Mouse (Mus musculus) CD4-positive, CD25-positive, alpha-beta regulatory T cell, adult 2 months (primary cell): Measurements from ENCODE around the gene Scube3.
A peak's percentile ranks its signal among the peaks of the same experiment; 100 is the strongest.

Experiments used
- DNase-seq: peaks from one replicate; pipeline ENCODE4 v3.0.0-alpha.2; 2012; ENCODE audit warnings: low read depth, low spot score

Scube3 gene

GRCm38 (mm10) chr17:28176775-28177539 is 35.0 kb downstream of the Scube3 start, which contains the start of gene Zfp523:
Gene Zfp523, plus strand, starts transcription at chr17:28177129.
- DNase-seq, result peak; percentile 94

GRCm38 (mm10) chr17:28177540-28178046 is 35.7 kb downstream of the Scube3 start:
- peak; percentile 33 for DNase-seq

- no peak for DNase-seq
Measured at GRCm38 (mm10) chr17:28180331-28180730, 38.4 kb downstream of the Scube3 start.

- DNase-seq, result peak; percentile 20
Measured at GRCm38 (mm10) chr17:28180783-28181544, 39.0 kb downstream of the Scube3 start.

- DNase-seq, result peak; percentile 19
Measured at GRCm38 (mm10) chr17:28184971-28185638, 43.2 kb downstream of the Scube3 start.

- DNase-seq, result no peak
Measured at GRCm38 (mm10) chr17:28188313-28188712, 46.4 kb downstream of the Scube3 start.

- no peak for DNase-seq
Measured at GRCm38 (mm10) chr17:28192754-28193153, 50.8 kb downstream of the Scube3 start.

- DNase-seq, result peak; percentile 26
Measured at GRCm38 (mm10) chr17:28193559-28193958, 51.6 kb downstream of the Scube3 start.

GRCm38 (mm10) chr17:28195033-28195432 is 53.1 kb downstream of the Scube3 start:
- DNase-seq, result no peak

- DNase-seq, result no peak
Measured at GRCm38 (mm10) chr17:28197646-28198045, 55.7 kb downstream of the Scube3 start.

- DNase-seq, result no peak
Measured at GRCm38 (mm10) chr17:28201982-28202381, 60.0 kb downstream of the Scube3 start.

- peak; percentile 91 for DNase-seq
Measured at GRCm38 (mm10) chr17:28204052-28204720, 62.2 kb downstream of the Scube3 start.

- DNase-seq, result no peak
Measured at GRCm38 (mm10) chr17:28205443-28205842, 63.5 kb downstream of the Scube3 start.

- DNase-seq, result peak; percentile 54
Measured at GRCm38 (mm10) chr17:28207092-28207491, 65.2 kb downstream of the Scube3 start.

GRCm38 (mm10) chr17:28207591-28208313 is 65.8 kb downstream of the Scube3 start, which contains the start of gene Def6:
Gene Def6, plus strand, starts transcription at chr17:28207778.
- DNase-seq, result peak; percentile 92

GRCm38 (mm10) chr17:28208314-28208612 is 66.3 kb downstream of the Scube3 start:
- DNase-seq, result no peak

GRCm38 (mm10) chr17:28209457-28210110 is 67.6 kb downstream of the Scube3 start:
- DNase-seq, result peak; percentile 47

- peak; percentile 93 for DNase-seq
Measured at GRCm38 (mm10) chr17:28211921-28212341, 70.0 kb downstream of the Scube3 start.

GRCm38 (mm10) chr17:28212391-28212790 is 70.5 kb downstream of the Scube3 start:
- DNase-seq, result no peak

GRCm38 (mm10) chr17:28213236-28213635 is 71.3 kb downstream of the Scube3 start:
- peak; percentile 80 for DNase-seq
